Mouse (Mus musculus): Measurements from ENCODE around the gene Fam166b. TPM values are rescaled to one million over a fixed set of nuclear protein-coding genes. Genes with fewer than 3 reads are reported as not detected.
A peak's percentile ranks its signal among the peaks of the same experiment; 100 is the strongest.

The Fam166b gene
- not detected in 2 replicates for total RNA-seq (2017)

DNA sequence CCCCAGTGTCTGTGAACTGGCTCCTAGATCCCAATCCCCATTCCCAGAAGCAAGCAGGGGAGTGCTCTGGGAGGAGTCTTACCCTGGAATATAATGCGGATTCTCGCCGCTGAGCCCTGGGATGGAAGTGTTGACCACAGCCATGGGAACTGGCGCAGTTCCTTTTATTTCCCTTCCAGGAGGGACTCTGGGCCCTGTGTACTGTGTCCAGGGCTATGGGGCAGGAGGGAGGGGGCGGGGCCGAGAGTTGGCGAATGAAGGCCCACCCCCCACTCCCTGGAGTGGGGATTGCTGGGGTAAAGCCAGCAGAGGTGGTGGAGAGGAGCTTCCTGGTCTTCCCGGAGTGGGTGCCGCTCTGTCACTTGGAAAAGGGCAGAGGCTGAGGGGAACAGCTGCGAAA lies at the start of gene Fam166b:
TSS of gene Fam166b (minus strand) at position 189 of the 400 bp plus-strand sequence.
- no peak for ATAC-seq (replicated peaks; ENCODE audit: low read depth, poor library complexity, severe bottlenecking)

DNA sequence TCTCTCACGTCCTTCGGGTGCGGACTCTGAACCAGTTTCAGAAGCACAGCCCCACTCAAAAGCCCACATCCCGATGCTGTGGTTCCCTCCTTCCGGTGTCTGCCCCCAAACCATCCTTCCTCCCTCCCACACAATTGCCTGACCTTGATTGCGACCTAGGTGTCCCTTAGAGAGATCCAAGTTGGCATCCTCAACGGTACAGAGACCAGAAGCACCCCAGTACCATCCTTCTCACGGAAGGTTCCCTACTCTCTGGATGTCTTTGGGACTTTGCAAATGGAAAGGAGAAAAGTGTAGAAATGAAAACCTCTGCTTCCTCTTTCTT lies 49.6 kb upstream of the Fam166b start:
- ATAC-seq (replicated peaks; ENCODE audit: low read depth, poor library complexity, severe bottlenecking) = no peak

DNA sequence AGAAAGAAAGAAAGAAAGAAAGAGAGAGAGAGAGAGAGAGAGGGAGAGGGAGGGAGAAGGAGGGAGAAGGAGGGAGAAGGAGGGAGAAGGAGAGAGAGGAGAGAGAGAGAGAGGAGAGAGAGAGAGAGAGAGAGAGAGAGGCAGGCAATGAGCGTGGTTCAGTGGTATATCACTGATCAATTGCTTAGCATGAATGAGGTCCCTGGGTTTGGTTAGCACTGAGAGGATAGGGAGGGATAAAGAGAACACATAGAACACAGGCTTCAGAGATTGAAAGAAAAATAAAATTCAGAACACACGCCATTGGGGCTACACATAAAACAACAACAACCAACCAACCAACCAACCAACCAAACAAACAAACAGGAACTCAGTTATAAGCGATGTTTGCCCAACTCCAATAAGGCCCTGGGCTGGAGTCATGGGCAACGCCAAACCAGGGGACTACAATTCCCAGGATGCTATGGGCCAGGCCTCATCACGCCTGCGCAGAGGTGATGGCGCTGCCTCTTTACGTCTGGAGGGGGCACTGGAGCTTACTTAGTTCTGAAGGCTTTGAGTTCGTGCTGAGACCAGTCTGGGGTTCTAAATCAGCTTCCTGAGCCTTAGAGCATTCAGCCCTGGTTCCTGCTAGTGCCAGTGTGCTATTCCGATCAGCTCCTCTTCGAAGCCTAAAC lies 49.1 kb upstream of the Fam166b start:
- ATAC-seq (replicated peaks; ENCODE audit: low read depth, poor library complexity, severe bottlenecking) = peak; percentile 84

DNA sequence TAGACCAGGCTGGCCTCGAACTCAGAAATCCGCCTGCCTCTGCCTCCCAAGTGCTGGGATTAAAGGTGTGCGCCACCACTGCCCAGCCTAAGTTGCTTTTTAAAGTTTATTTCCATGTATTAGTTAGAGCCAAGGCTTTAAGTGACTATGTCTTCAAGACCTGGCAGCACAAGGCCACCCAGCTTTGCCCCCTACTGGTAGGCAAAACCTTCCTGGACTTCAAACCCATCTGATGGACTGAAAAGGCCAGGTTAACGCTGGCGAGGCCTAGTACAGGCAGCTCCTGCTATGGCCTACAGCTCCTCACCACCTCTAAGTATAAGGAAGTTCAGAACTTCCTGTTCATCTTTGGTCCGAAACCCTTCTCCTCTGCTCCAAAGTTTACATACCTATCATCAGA lies 47.7 kb upstream of the Fam166b start:
- ATAC-seq (replicated peaks; ENCODE audit: low read depth, poor library complexity, severe bottlenecking) = 0 out of 2 replicates have a peak, but pooled peaks have one; percentile 26

DNA sequence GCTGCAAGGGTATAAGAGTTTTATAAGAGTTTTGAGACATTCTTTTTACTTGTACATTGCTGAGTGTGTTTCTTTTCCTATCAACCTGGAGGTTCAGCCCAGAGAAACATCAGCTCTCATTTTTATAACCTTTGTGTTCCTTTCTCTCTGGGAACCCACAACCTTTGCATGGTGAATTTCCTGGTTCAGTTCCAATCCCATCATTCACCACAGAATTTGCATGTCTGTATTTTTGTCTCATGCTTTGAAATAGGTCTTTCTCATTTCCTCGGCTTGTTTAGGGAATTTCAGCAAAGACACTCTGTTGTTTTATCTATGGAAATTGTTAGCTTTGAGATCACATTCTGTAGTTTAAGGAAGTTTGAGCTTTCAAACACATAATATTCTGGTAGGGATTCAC lies 44.7 kb upstream of the Fam166b start:
- no peak for ATAC-seq (replicated peaks; ENCODE audit: low read depth, poor library complexity, severe bottlenecking)

DNA sequence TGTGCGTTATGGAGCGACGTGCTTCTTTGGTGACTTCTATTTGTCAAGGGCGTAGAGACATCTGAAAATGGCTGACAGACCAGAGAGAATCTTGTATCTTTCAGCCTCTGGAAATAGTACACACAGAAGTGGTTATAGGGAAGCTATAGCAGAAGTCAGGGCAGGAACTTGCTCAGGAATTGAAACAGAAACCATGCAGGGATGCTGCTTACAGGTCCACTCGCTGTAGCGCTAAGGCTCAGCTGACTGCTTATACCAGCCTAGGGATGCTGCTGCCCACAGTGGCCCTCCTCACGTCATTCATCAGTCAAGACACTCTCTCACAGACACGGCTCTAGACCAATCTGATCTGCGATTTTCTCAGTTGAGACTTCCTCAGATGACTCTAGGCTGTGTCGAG lies 41.4 kb upstream of the Fam166b start:
- peak; percentile 45; the same call in 1 of the 2 replicates for ATAC-seq (replicated peaks; ENCODE audit: low read depth, poor library complexity, severe bottlenecking)

DNA sequence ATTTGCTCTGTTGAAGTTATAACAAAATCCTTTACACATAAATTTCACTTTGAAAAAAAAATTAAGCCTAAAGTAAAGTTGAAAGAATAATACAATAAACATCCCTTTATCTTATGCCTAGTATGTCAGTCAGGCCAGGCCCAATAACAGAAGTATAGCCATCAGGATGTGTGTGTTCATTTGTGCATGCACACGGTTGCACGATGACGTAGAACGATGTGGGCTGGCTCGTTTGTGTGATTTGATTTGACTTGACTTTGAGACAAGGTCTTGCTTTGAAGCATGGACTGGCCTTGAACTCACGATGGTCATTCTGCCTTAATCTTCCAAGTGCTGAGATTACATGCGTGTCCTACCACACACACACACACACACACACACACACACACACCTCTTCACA lies 37.9 kb upstream of the Fam166b start:
- ATAC-seq (replicated peaks; ENCODE audit: low read depth, poor library complexity, severe bottlenecking) = no peak

DNA sequence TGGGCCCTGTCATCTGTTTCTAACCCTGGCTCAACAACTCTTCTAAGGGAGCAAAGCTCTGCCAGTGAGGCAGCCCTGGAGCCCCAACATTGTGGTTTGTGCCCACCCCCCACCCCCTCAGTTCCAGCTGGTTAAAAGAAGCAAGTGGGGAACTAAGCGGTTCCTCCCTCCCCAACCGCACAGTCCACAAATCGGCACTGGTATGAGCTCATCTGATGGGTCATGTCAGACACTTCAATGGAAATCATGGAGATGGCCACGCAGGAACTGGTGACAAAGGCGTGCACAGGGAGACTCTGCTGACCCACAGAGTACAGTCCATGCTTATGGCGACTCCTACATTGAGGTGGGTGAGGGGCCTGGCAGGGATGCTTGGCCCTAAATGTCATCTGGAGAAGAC lies 37.0 kb upstream of the Fam166b start:
- peak; percentile 83 for ATAC-seq (replicated peaks; ENCODE audit: low read depth, poor library complexity, severe bottlenecking)

DNA sequence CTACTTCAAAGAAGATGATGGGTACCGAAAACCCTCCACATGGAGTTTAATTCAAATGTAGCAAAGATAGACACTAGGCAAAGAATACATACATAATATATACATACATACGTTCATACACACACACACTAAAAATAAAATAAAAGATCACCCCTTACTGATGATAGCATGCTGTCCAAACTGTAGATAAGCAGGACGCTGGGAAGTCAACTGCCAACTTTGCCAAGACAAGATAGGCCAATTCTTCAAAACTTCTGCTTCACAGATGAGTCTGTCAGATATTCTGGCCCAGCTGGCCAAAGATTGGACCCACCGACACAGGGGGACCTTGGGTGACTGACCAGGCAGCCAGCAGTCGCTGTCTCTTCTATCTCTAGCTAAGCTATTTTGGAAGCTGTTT lies 34.2 kb upstream of the Fam166b start:
- no peak for ATAC-seq (replicated peaks; ENCODE audit: low read depth, poor library complexity, severe bottlenecking)

DNA sequence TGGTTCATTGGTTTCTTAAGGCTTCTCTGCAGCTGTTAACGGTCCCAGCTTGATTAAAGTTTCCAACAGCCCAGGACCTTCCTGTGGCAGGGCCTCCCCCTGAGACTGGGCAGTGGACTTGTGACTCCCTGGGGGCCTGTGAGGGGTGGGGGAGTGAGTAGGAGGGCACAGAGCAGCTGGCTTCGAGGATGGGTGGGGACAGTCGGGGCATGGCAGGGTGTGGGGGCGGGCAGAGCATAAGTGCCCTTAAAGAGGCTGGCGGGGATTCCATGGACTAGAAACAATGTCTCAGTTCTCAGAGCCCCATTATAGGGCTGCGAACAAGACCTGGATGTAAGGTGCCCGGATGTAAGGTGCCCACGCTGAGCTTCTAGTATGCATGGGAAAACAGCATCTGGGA lies 28.2 kb upstream of the Fam166b start:
- no peak for ATAC-seq (replicated peaks; ENCODE audit: low read depth, poor library complexity, severe bottlenecking)

DNA sequence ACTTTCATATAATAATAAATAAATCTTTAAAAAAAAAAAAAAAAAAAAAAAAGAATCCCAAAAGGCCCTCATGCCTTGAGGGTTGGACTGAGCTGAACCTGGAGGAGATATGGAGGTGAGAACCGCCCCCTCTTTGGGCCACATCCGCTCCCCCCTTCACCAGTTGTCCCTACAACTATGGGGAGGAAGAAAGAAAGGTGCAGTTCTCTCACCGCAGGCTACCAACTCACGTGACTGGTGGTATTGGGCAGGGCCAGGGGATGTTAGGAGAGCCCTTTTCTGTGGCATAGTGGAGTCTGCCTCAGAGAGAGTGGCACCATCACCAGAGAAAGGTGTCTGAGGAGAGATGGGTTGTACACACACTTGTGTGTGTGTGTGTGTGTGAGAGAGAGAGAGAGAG lies 27.5 kb upstream of the Fam166b start:
- peak; percentile 43 for ATAC-seq (replicated peaks; ENCODE audit: low read depth, poor library complexity, severe bottlenecking)

DNA sequence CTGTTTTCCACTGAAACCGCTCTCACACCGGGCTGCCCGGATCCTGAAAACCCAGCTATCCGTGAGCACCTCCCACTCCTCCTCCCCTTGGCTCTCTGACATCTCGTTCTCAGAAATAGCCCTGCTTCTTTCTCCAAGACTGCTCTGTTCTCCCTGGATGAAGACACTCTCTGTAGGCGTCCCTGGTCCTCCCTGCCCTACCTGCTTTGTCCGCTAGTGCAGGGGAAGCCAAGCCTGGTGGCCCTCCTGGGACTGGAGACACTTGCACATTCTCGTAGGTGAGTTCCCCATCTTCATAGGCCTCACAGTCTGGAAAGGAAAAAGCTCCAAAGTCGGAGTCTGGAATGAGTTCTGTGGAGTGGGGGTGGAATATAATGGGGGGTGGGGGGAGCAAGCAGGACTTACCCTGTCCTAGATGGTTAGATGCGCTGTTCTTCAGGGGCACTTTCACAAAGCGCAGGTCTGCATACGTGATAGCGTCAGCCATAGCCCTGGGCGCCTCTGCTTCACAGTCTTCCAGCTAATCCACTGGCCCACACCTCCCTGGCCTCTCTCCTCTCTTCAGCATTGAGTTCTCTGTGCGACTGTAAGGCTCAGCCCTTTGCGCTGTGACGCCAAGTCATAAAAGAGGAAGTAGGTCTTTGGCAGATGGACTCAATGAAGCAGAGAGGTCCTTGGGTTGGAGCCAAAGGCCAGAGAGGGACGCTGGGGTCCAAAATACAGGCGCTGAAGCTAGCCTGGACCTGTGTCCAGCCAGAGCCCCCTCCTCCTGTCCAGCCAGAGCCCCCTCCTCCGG lies 25.3 kb upstream of the Fam166b start, which contains the start of gene Cd72:
TSS of gene Cd72 (minus strand) at position 588 of the 796 bp plus-strand sequence.
- peak; percentile 85 for ATAC-seq (replicated peaks; ENCODE audit: low read depth, poor library complexity, severe bottlenecking)

DNA sequence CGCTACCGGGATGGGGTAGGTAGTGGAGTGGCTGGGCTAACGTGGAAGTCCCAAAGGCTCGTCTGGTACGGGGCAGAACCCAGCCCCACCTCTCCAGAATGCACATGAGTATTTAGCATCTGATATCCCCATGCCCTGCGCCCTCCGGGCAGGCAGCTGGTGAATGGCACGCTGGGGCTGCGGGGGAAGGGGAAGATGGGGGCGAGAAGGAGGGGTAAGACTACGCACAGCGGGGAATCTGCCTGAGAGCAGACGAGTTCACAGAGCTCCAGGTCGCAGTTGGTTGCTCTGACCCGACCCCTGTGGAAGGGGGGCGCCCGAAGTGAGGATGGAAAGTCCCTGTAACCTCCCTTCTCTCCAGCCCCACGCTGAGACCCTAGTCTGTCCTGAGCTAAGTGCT lies 24.5 kb upstream of the Fam166b start:
- ATAC-seq (replicated peaks; ENCODE audit: low read depth, poor library complexity, severe bottlenecking) = no peak; the same call in 1 of the 2 replicates

DNA sequence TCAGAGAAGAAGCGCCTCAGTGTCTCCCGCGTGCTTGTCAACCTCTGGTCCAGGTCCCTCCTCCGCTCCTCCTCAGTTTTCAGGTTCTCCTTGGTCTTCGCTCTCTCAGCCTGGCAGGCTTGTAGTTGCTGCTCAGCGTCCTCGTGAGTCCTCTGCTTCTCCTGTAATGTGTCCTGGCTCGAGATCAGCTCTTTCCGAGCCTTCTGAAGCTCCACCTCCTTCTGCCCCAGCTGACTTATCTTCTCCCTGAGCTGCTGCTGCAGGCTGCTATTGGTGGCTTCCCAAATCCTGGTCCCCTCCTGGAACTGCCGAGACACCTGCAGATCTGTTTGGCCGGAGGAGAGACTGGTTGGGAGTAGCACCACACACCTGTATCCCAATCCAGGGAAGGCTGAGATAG lies 23.4 kb upstream of the Fam166b start:
- ATAC-seq (replicated peaks; ENCODE audit: low read depth, poor library complexity, severe bottlenecking) = no peak

DNA sequence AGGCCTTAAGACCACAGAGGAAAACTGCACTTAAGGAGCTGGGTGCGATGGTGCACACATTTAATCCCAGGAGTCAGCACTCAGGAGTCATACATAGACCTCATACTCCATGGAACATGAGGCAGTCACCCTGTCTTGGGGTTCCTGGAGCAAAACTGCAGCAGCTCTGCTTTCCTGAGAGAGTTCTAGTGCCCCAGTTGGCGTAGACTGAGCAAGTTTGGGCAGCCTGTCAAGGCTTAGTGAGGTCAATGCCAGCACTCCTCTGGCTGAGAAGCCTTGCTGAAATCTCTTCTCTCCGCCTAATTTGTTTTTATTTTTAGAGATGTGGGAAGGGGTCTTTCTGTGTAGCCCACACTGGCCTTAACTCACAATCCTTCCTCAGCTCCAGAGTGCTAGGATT lies 19.6 kb upstream of the Fam166b start:
- ATAC-seq (replicated peaks; ENCODE audit: low read depth, poor library complexity, severe bottlenecking) = no peak

DNA sequence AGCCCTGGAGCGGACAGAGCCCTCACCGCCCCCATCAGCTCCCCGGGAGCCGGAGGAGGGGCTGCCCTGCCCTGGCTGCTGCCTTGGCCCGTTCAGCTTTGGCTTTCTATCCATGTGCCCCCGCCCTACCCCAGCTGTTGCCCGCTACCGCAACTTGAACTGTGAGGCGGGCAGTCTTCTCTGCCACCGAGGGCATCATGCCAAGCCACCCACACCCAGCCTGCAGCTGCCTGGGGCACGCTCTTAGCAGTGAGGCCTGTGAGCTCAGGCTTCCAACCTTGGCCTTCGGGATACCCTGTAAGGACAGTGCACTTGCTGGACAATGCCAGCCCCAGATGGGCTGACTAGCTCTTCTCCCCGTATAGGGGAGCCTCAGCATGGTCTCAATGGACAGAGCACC lies 18.3 kb upstream of the Fam166b start:
- no peak for ATAC-seq (replicated peaks; ENCODE audit: low read depth, poor library complexity, severe bottlenecking)

DNA sequence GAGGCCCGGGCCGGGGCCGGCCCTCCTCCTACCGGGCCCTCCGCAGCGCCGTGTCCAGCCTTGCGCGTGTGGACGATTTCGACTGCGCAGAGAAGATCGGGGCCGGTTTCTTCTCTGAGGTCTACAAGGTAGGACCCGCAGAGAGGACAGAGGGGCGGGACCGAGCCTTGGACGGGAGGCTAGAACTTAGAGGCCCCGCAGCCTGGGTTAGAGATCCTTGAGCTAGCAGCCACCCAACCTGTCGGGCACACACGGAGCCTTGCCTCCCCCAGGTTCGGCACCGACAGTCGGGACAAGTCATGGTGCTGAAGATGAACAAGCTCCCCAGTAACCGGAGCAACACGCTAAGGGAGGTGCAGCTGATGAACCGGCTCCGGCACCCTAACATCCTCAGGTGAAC lies 14.6 kb upstream of the Fam166b start:
- no peak for ATAC-seq (replicated peaks; ENCODE audit: low read depth, poor library complexity, severe bottlenecking)

DNA sequence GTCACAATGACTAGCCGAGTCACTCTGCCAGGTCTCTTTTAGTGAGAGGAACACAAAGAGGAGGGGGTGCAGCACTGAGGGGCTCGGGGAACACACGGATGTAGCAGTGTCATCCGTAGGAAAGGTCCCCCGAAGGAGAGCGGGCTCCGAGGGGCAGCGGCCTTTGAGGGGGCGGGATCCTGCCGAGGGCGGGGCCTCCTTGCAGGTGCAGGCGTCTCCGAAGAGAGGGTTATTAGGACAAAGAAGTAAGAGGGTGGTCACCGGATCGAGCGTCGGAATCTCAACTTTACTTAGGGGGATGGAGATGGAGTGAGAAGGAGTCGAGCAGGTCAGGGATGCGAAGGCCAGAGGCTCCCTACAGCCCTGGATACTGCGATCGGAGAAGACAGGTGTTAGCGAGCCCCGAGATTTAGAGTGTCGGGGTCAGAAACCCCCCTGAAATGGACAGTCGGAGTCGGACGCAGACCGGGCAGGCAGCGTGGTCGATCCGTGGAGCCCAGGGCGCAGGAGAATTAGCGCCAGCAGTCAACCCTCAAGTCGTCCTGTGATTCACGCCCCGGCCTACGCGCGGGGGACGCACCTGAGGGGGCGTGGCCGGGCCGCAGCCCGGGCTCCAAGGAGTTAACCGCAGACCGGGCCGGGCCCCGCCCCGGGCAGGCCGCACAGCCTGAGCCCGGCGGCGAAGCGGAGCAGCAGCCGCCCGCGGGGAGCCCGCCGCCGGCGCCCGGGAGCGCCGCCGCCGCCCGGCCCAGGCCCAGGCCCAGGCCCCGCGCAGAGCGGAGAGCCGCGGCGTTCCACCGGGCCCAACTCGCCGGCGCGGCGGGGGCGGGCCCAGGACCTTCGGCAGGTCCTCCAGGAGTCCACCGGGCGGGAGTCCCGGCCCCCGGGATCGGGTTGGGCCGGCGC lies 13.8 kb upstream of the Fam166b start:
- 0 out of 2 replicates have a peak, but pooled peaks have one; percentile 6 for ATAC-seq (replicated peaks; ENCODE audit: low read depth, poor library complexity, severe bottlenecking)

DNA sequence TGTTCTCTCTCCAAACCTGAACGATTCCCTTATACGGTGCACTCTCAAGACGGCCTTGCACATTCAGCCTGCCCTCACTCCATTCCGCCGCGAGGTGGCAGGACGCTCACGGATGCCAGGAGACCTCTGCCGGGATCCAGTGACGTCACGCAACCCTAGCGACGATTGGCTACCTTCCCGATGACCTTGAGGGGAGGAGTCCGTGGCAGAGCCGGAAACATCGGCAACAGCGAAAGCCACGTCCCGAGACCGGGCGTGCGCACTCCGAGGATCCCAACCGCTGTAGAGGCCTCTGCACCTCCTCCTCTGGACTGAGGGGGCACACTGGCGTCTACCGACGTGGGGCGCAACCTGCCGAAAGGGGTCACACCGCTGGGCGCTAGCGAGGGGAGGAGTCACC lies 13.1 kb upstream of the Fam166b start:
- peak; percentile 96 for ATAC-seq (replicated peaks; ENCODE audit: low read depth, poor library complexity, severe bottlenecking)

DNA sequence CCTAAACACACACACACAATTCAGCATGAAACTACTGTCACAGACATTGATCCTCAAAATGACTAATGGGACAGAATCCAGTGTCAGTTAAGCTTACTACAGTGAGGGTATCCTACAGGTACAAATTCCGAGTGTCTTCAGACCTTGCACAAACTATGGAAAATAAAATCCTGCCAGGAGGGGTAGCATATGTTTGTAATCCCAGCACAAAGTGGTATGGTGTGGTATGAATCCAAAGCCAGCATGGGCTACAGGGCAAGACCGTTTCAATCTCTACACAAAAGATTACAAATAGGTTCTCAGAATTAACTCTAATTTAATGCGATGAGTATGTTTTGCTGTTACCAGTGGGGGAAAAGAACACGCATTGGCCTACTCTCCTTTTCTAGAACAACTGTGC lies 12.7 kb upstream of the Fam166b start, which contains the start of gene Tesk1:
TSS of gene Tesk1 (plus strand) at position 301 of the 400 bp plus-strand sequence.
- ATAC-seq (replicated peaks; ENCODE audit: low read depth, poor library complexity, severe bottlenecking) = no peak

DNA sequence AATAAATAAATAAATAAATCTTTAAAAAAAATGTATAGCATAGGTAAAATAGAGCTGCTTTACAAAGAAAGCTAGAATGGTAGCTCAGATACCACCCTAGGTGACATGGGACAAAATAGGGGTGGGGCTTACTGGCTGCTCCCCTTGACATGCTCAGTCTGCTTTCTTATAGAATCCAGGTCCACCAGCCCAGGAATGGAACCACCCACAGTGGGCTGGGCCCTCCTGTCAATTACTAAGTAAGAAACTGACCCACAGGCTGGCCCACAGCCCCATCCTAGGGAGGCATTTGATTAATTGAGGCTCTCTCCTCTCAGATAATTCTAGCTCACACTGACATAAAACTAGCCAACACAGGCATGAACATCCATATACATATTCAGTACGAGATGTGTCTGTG lies 3.9 kb upstream of the Fam166b start:
- no peak for ATAC-seq (replicated peaks; ENCODE audit: low read depth, poor library complexity, severe bottlenecking)

Data from common myeloid progenitor, adult 5-6 weeks (primary cell).